Mouse (Mus musculus) ES-E14 (cell line): Measurements from ENCODE around the gene Tiam1. TPM values are rescaled to one million over a fixed set of nuclear protein-coding genes. Genes with fewer than 3 reads are reported as not detected.

Source experiments
- DNase-seq: peaks from one replicate; pipeline ENCODE4 v3.0.0-alpha.2; 2013; ENCODE audit warnings: low read depth, low spot score
- H3K27ac ChIP-seq: 2 replicates; pipeline ENCODE4 v1.5.1; 2012; ENCODE audit warnings: low read depth, mild to moderate bottlenecking, low read length, moderate library complexity, mixed read lengths; ENCODE audit not compliant: poor library complexity, insufficient read depth, severe bottlenecking
- H3K36me3 ChIP-seq: 2 replicates; pipeline ENCODE4 v1.6.1; 2012; ENCODE audit warnings: mild to moderate bottlenecking, low read length, moderate library complexity, mixed read lengths; ENCODE audit not compliant: control insufficient read depth, poor library complexity, insufficient read depth, severe bottlenecking
- H3K4me1 ChIP-seq, 2 experiments: fragments of 150-350 bp in 1 of 2; sonication (generic) in 1 of 2; 2 replicates each; pipeline ENCODE4 v1.6.1; 2012; ENCODE audit warnings: low read length in 2 of 2, mild to moderate bottlenecking in 1 of 2, mixed read lengths in 1 of 2; ENCODE audit not compliant: control insufficient read depth in 2 of 2, insufficient read depth in 2 of 2, poor library complexity in 1 of 2
- H3K4me3 ChIP-seq, 2 experiments: fragments of 150-350 bp in 1 of 2; sonication (generic) in 1 of 2; 2 replicates each; pipeline ENCODE4 v1.5.1; 2012; ENCODE audit warnings: low read length in 2 of 2, low read depth in 1 of 2, mild to moderate bottlenecking in 1 of 2, mixed read lengths in 1 of 2; ENCODE audit not compliant: insufficient read depth in 1 of 2, poor library complexity in 1 of 2, severe bottlenecking in 1 of 2
- H3K9ac ChIP-seq: 2 replicates; pipeline ENCODE4 v1.6.1; 2012; ENCODE audit warnings: low read depth, mild to moderate bottlenecking, low read length, mixed read lengths; ENCODE audit not compliant: poor library complexity, insufficient read depth, severe bottlenecking
- H3K9me3 ChIP-seq: fragments of 150-350 bp; sonication (generic); 2 replicates; pipeline ENCODE4 v1.6.1; 2012; ENCODE audit warnings: low read depth, mild to moderate bottlenecking, low read length; ENCODE audit not compliant: control insufficient read depth, insufficient read depth
- CHD2 ChIP-seq: IDR thresholded peaks from 2 replicates; pipeline ENCODE4 v1.6.1; 2014; ENCODE audit warnings: mild to moderate bottlenecking, low read depth, low read length, inconsistent platforms
- HCFC1 ChIP-seq: IDR thresholded peaks from 2 replicates; pipeline ENCODE4 v1.6.1; 2012; ENCODE audit warnings: low read length, inconsistent platforms, borderline replicate concordance; ENCODE audit not compliant: insufficient read depth
- MAFK ChIP-seq: IDR thresholded peaks from 2 replicates; pipeline ENCODE4 v1.6.1; 2014; ENCODE audit warnings: mild to moderate bottlenecking, low read depth, low read length, inconsistent platforms; ENCODE audit not compliant: insufficient read depth
- ZC3H11A ChIP-seq: IDR thresholded peaks from 2 replicates; pipeline ENCODE4 v1.6.1; 2012; ENCODE audit warnings: low read depth, mild to moderate bottlenecking, inconsistent platforms, low read length, borderline replicate concordance
- ZNF384 ChIP-seq: IDR thresholded peaks from 2 replicates; pipeline ENCODE4 v1.6.1; 2012; ENCODE audit warnings: low read depth, low read length, inconsistent platforms
- in situ Hi-C, 2 experiments: fragments of 600-800 bp; cut with MboI; formaldehyde crosslinking; loops; one replicate each; pipeline ENCODE4 v1.15.1; 2025; ENCODE audit warnings: low sequenced_read_pairs in 2 of 2, inconsistent platforms in 1 of 2; ENCODE audit not compliant: unreplicated experiment in 2 of 2
- total RNA-seq: library from RNA; depleted of rRNA; stranded (reverse); fragments of 300-350 nt; gene quantifications from 2 replicates; pipeline ENCODE4 v1.2.3, GENCODE M21; 2012

The Tiam1 gene
- total RNA-seq, 1 experiment, result 15.7 TPM

GRCm38 (mm10) chr16:89812891-89813290 lies 330.7 kb downstream of the Tiam1 start:
- in situ Hi-C loops, result no loop called here
- H3K4me1 ChIP-seq, result peaks cover 0 to 3% of the 10 kb centered on the region in 2 experiments; a peak in 2 of 4 replicates
- DNase-seq, result no peak

DNA sequence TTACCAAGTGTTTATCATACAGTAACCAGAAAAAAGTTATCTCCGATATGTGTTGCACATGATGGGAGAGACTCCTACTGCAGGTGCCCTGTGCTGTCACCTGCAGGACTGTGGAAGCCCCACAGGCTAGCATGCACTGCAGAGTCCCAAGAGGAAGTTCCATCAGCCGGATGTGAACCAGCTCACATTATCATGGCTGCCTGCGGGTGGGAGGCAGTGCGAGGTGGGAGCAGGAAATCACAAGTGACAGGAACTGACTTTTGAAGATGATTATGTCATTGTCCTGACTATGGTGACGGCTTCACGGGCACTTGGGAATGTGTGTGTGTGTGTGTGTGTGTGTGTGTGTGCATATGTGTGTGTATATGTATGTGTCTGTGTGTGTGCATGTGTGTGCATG lies 333.2 kb downstream of the Tiam1 start:
- in situ Hi-C loops, result no loop called here
- Histone ChIP-seq H3K9me3 (no peaks in the 10 kb centered on the region), H3K4me1 (no peaks in the 10 kb centered on the region; a peak in 1 of 4 replicates), H3K9ac (no peak overlapping the region), H3K4me3 (no peak overlapping the region), H3K27ac (no peak overlapping the region), H3K36me3 (peaks cover 3% of the 10 kb centered on the region; the same call in 1 of the 2 replicates)
- no peak for DNase-seq
- no peak for TF ChIP-seq MAFK
- no peak for TF ChIP-seq CHD2
- no peak for TF ChIP-seq ZNF384
- TF ChIP-seq ZC3H11A, result no peak
- no peak for TF ChIP-seq HCFC1

More at GRCm38 (mm10) chr16:89812891-89813290, 330.7 kb downstream of the Tiam1 start:
- Histone ChIP-seq H3K4me3 (no peak overlapping the region), H3K36me3 (peaks cover 3% of the 10 kb centered on the region; the same call in 1 of the 2 replicates), H3K27ac (no peak overlapping the region), H3K9me3 (no peaks in the 10 kb centered on the region), H3K9ac (no peak overlapping the region)
- no peak for TF ChIP-seq HCFC1
- TF ChIP-seq ZC3H11A, result no peak
- no peak for TF ChIP-seq ZNF384
- no peak for TF ChIP-seq CHD2
- TF ChIP-seq MAFK, result no peak

DNA sequence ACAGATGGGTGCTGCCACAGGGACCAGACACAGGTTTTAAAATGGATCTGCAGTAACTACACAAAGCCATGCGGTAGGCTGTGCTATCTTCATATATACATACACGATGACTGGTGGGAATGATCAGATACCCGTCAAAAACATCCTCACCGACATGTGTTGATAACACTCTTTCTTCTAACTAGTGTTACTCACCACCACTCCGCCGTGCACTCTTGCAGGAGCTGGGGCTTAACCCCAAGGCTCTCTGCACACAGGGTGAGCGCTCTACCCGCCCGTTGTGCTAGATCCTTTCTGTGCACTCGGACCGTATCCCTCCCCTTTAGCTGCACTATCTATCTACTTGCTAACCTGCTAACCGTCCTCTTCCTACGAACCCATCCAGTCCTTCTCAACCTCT lies 335.4 kb downstream of the Tiam1 start:
- Histone ChIP-seq H3K9me3 (no peaks in the 10 kb centered on the region), H3K4me1 (no peaks in the 10 kb centered on the region), H3K4me3 (no peak overlapping the region), H3K36me3 (peaks cover 9% of the 10 kb centered on the region; the same call in 1 of the 2 replicates), H3K27ac (no peak overlapping the region), H3K9ac (no peak overlapping the region)
- DNase-seq, result no peak
- TF ChIP-seq CHD2 (no peak), ZC3H11A (no peak), MAFK (no peak), HCFC1 (no peak), ZNF384 (no peak)
- in situ Hi-C loops, result no loop called here

- no peak for DNase-seq
Measured at GRCm38 (mm10) chr16:89805946-89806345, 337.6 kb downstream of the Tiam1 start.

GRCm38 (mm10) chr16:89805210-89805609 lies 338.4 kb downstream of the Tiam1 start:
- Histone ChIP-seq H3K4me3 (no peak overlapping the region), H3K9ac (no peak overlapping the region), H3K4me1 (no peaks in the 10 kb centered on the region), H3K36me3 (peaks cover 8% of the 10 kb centered on the region; the same call in 1 of the 2 replicates), H3K27ac (no peak overlapping the region), H3K9me3 (no peaks in the 10 kb centered on the region)
- DNase-seq, result no peak
- in situ Hi-C loops, result no loop called here
- TF ChIP-seq CHD2 (no peak), MAFK (no peak), ZC3H11A (no peak), ZNF384 (no peak), HCFC1 (no peak)

More at GRCm38 (mm10) chr16:89805946-89806345, 337.6 kb downstream of the Tiam1 start:
- Histone ChIP-seq H3K27ac (no peak overlapping the region), H3K4me1 (no peaks in the 10 kb centered on the region), H3K9me3 (no peaks in the 10 kb centered on the region), H3K9ac (no peak overlapping the region), H3K36me3 (peaks cover 11% of the 10 kb centered on the region; the same call in 1 of the 2 replicates), H3K4me3 (no peak overlapping the region)
- in situ Hi-C loops, result no loop called here
- TF ChIP-seq ZC3H11A (no peak), HCFC1 (no peak), ZNF384 (no peak), CHD2 (no peak), MAFK (no peak)
